In genomic region chr7:130158845-130159244, GRCm38 (mm10) we compare ENCODE assay signal across 24 mouse cellular contexts.
"Had no signal": no experiment of that assay in that cellular context is flagged by ENCODE, and none has a peak within 500 bp of the region (broad histone marks: within the 10 kb centered on the region; RNA-seq: fewer than 3 reads in every experiment).

No protein-coding gene starts in this region.

- H3K4me3 ChIP-seq: heart, adult 2 months; heart, embryonic 12.5 days; hindbrain, embryonic 13.5 days; hindbrain, embryonic 15.5 days; kidney, embryonic 15.5 days; limb, embryonic 13.5 days; limb, embryonic 15.5 days; liver, embryonic 12.5 days had no signal

- H3K36me3 ChIP-seq: hindbrain, embryonic 13.5 days; hindbrain, embryonic 15.5 days had no signal

- H3K9me3 ChIP-seq: heart, embryonic 12.5 days; hindbrain, embryonic 13.5 days; hindbrain, embryonic 15.5 days; kidney, embryonic 15.5 days; limb, embryonic 13.5 days; limb, embryonic 15.5 days; liver, embryonic 12.5 days had no signal

- DNase-seq: gastrocnemius, postnatal 14 days; gastrocnemius, postnatal 36 days; heart, adult 11 months; heart, adult 2 months; heart, postnatal 14 days; heart, postnatal 36 days; kidney, adult 11 months; kidney, adult 2 months; kidney, adult 9 months; kidney, postnatal 14 days; kidney, postnatal 36 days; layer of hippocampus, adult 9-11 months; layer of hippocampus, postnatal 36 days; left cerebral cortex, postnatal 4 days had no signal

- H3K4me1 ChIP-seq: heart, embryonic 12.5 days; hindbrain, embryonic 13.5 days; hindbrain, embryonic 15.5 days; liver, embryonic 12.5 days had no signal

- H3K27me3 ChIP-seq: heart, embryonic 12.5 days; hindbrain, embryonic 13.5 days; hindbrain, embryonic 15.5 days; kidney, embryonic 15.5 days; limb, embryonic 13.5 days; limb, embryonic 15.5 days; liver, embryonic 12.5 days had no signal

- H3K27ac ChIP-seq: heart, adult 2 months; hindbrain, embryonic 13.5 days; hindbrain, embryonic 15.5 days; hindbrain, postnatal 0 days; kidney, postnatal 0 days; limb, embryonic 13.5 days; limb, embryonic 15.5 days; liver, embryonic 12.5 days; liver, embryonic 14.5 days had no signal
